Mouse (Mus musculus) ovary, postnatal 14 days (tissue): ENCODE data around the gene Ice2.
A peak's percentile ranks its signal among the peaks of the same experiment; 100 is the strongest.

ENCODE experiments used
- DNase-seq: peaks from one replicate; pipeline ENCODE4 v3.0.0; 2022; ENCODE audit warnings: low spot score

Ice2 gene

GRCm38 (mm10) chr9:69404671-69405070, 7.0 kb downstream of the Ice2 start:
- DNase-seq: no peak

DNA sequence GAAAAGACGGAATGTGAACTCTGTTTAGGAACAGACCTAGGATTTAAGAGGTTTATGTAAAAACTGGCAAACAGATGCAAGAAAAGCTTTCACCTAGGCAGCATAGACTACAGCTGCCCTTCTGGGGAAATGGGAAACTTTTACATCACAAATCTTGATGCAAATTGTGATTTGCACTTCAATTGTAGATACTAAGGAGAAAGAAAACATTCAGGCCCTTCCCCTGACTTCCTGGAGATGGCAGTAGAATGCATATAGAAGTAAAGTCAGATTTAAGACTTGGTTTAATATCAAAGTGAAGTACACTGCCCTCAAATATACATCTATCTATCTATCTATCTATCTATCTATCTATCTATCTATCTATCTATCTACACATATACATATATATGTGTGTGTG, 21.8 kb downstream of the Ice2 start:
- no peak for DNase-seq

DNA sequence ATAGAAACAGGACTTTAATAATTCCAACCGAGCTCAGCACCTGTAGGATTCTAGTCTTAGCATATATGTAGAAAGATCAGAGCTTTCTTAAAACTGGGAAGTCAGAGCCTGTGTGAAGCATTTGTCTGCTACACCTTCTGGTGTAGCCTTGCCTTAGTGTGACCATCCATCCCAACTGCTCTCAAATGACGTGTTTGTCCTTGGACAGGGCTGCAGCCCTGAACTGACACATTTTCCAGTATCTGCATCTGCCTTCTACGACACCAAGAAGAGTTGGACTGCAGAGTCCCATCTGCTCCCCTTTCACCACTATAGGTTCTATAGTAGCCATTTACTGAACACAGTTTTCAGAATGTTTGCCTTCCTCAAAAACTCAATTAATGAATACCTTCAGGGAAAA, 32.8 kb downstream of the Ice2 start:
- no peak for DNase-seq

DNA sequence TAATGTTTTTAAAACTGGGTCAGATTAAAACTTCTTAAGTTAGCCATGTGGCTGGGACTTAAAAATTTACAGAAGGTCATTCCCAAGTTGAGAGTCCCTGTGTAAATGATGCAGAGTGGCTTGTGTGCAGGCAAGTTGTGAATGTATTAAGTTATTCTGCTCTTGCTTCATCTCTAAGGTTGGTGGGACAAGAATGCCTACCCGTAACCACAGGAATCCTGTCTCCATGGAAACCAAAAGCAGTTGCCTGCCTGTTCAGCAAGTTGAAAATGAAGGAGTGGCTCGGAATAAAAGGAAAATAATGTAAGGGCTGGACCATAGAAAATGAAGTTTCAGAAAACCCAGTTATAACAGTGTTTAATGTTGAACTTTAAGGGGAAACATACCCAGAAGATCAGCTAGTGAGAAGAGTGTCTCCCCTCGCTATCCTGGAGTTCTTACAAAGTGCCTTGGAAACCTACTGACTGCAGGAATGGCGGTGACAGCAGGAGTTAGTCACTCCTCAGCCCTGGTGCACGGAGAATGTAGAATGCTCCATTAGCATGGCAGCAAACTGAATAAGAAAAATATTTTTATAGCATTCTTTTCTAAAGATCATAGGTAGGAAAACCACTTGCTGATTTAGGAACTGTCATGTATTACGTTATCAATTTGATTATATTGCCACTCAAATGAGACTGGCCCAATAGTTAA, 34.3 kb downstream of the Ice2 start:
- DNase-seq: no peak

- no peak for DNase-seq
Measured at GRCm38 (mm10) chr9:69435194-69435593, 37.5 kb downstream of the Ice2 start.

GRCm38 (mm10) chr9:69435662-69436061, 38.0 kb downstream of the Ice2 start:
- no peak for DNase-seq

GRCm38 (mm10) chr9:69439805-69440357, 42.2 kb downstream of the Ice2 start:
- no peak for DNase-seq

- DNase-seq: no peak
Measured at GRCm38 (mm10) chr9:69442471-69443038, 44.8 kb downstream of the Ice2 start.

DNA sequence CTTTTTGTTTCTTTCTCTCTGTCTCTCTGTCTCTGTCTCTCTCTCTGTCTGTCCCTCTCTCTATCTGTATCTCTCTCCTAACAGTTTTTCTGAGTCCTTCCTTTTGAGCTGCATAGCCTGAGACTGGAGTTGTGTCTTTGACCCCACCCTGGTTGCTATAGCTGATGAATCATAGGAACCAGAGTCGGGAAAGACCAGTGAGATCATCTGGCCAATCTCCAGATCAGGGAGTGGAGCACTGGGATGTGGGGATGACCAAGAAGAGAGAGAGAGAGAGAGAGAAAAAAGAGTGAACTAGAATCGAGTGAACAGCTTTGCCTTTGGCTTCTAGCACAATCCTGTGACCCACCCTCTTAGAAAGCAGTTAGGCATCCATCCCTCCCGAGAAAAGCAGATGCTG, 45.5 kb downstream of the Ice2 start:
- no peak for DNase-seq

GRCm38 (mm10) chr9:69448801-69449200, 51.1 kb downstream of the Ice2 start:
- DNase-seq: no peak

- DNase-seq: no peak
Measured at GRCm38 (mm10) chr9:69450636-69451035, 52.9 kb downstream of the Ice2 start.

DNA sequence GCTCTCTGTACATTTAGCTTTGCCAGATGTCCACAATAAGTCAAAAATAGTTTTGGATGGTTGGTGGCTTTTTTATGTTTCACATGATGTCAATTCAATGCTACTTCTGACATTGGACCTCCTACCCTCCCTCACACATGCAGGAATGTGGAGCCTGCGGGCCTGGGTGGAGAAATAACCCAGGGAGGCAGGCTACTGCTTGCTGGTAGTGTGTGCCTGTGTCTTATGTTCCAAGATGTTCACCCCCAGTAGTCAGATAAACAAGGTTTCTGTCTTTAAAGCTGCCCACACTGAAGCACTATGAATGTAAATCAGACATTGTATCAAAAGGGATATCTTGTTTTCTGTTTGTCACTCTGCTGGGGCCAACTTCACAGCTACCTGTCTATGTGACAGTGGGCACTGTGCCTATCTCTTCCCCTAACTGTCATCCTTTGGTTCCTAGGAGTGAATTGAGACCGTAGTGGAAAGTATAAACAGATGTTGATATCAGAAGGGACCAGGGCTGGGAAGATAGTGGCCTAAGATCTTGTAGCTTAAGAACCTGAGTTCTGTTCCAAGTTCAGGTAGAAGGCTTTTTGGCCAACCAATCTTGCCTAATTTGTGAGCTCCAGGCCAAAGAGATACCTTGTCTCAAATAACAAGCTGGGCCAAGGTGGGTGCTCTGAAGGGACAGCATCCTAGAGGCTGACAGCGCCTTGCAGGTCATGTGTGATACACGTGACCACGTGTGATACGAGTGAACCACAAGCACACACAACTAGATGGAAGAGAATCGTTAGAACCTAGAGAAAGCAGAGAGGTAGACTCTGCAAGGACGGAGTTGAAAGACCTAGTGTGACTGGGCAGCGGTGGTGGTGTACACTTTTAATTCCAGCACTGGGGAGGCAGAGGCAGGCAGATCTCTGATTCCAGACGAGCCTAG, 54.4 kb downstream of the Ice2 start:
- DNase-seq: no peak

- DNase-seq: peak; percentile 88
Measured at GRCm38 (mm10) chr9:69453066-69453900, 55.6 kb downstream of the Ice2 start, which contains the start of gene Anxa2. Anxa2 (plus strand) TSS chr9:69453620.

DNA sequence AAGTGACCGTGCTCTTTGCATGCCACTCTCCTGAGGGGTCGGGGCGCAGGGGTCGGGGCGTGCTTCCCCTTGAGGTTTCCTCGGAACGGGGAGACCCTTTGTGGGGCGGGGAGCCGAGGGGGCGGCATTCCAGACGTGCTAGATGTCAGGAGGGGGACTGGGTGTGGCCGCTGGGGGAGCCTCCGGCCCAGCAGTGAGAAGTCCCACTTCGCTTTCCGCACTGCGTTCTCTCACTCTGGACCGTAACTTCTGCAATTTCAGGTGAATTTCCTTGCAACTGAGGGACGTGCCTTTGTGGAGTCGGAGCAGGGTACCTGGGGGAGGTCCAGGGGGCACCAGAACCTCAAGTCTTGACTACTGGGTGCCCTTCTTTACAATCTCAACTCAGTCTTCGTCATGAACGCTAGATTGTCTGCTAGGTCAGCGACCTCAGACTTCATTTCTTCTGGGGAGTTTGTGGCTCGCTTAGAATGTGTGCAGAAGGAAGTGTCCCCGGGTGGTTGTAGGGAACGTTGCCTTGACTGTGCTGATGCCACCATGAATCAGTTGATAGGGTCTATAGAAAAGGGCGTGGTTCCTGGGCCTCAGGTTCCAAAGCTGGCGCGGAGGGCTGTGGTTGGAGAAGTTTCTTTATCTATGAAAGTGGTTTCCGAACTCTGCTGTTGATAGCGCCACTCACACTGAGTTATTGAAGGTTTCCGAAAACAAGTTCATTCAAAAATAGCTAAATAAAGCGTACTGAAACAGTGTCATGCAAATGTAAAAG, 56.4 kb downstream of the Ice2 start:
- DNase-seq: no peak

DNA sequence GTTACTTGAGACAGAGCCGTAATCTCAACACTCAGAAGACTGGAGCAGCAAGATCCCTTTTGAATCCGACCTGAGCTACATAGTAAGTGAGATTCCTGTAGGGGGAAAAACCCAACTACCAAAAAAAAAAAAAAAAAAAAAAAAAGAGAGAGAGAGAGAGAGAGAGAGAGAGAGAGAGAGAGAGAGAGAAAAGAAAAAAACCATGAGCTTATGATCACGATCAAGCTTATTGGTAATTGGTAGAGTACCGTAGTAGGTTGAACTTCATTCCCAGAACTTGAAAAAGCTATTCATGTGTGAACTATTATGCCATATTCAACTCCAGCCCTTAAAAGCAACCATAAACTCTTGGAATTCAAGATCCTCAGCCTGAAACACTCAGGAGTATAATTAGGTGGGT, 57.0 kb downstream of the Ice2 start:
- no peak for DNase-seq

DNA sequence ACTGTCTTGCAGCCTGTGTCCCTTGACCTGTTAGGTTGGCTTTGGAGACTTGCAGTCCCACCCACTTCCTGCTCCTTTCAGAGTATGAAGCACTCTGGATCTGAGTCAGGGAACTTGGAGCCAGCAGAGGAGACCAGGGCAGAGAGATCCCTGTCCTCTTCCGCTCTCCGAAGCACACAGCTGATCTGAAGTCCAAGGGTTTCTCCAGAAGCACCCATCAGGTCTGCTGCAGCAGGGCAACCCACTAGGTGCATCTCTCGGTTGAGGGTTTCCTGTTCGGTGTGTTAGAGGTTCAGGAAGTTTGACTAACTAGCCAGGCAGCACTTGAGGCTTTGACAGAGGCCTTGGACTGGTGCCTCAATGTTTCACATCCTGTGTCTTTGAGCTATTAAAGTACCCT, 57.7 kb downstream of the Ice2 start:
- DNase-seq: no peak

- DNase-seq: no peak
Measured at GRCm38 (mm10) chr9:69456406-69457075, 58.8 kb downstream of the Ice2 start.

GRCm38 (mm10) chr9:69457143-69457542, 59.4 kb downstream of the Ice2 start:
- DNase-seq: no peak

GRCm38 (mm10) chr9:69457747-69458625, 60.3 kb downstream of the Ice2 start:
- DNase-seq: peak; percentile 78
